Mouse (Mus musculus) forebrain, embryonic 14.5 days (tissue): ENCODE measurements at regions not wholly inside any gene's neighbourhood (a gene's known extent, or its start where the extent isn't known, plus 50 kb on each side); places are given as distances from the start of the nearest gene placed in this dataset.

Source experiments
- ATAC-seq: fragments of 200-750 bp; cut with Nextera tagmentation; 2 replicates; pipeline ENCODE4 v1.8.0; 2017; ENCODE audit warnings: mild to moderate bottlenecking, moderate library complexity
- DNase-seq: peaks from one replicate; pipeline ENCODE4 v3.0.0-alpha.2; 2015; ENCODE audit warnings: low spot score
- H3K27ac ChIP-seq: fragments of 300-500 bp; sonication (generic); 2 replicates; pipeline ENCODE4 v1.5.1; 2014; ENCODE audit warnings: low read depth, mild to moderate bottlenecking, control low read depth, low read length, moderate library complexity
- H3K27me3 ChIP-seq: fragments of 300-500 bp; sonication (generic); replicated peaks from 2 replicates; pipeline ENCODE4 v1.6.1; 2014; ENCODE audit warnings: low read length, control low read depth, mixed read lengths; ENCODE audit not compliant: control insufficient read depth, insufficient read depth
- H3K36me3 ChIP-seq: fragments of 300-500 bp; sonication (generic); 2 replicates; pipeline ENCODE4 v1.6.1; 2014; ENCODE audit warnings: low read length, control low read depth; ENCODE audit not compliant: control insufficient read depth, insufficient read depth
- H3K4me1 ChIP-seq: fragments of 300-500 bp; sonication (generic); 2 replicates; pipeline ENCODE4 v1.6.1; 2014; ENCODE audit warnings: antibody characterized with exemption, low read length, control low read depth; ENCODE audit not compliant: control insufficient read depth, insufficient read depth
- H3K4me2 ChIP-seq: fragments of 300-500 bp; sonication (generic); 2 replicates; pipeline ENCODE4 v1.6.1; 2014; ENCODE audit warnings: mild to moderate bottlenecking, control low read depth, low read length
- H3K4me3 ChIP-seq: fragments of 300-500 bp; sonication (generic); 2 replicates; pipeline ENCODE4 v1.5.1; 2014; ENCODE audit warnings: low read depth, low read length, control low read depth
- H3K9ac ChIP-seq: fragments of 300-500 bp; sonication (generic); 2 replicates; pipeline ENCODE4 v1.6.1; 2014; ENCODE audit warnings: mild to moderate bottlenecking, low read length, control low read depth, moderate library complexity
- H3K9me3 ChIP-seq: fragments of 300-500 bp; sonication (generic); replicated peaks from 2 replicates; pipeline ENCODE4 v1.6.1; 2016; ENCODE audit warnings: low read length, control low read depth, mixed read lengths; ENCODE audit not compliant: control insufficient read depth
- WGBS: fragments of 180-500 bp; shearing (Covaris S2); extraction: QIAGEN DNeasy Blood & Tissue Kit; methylation state at CpG from one replicate; pipeline ENCODE4 v1.1.7; 2014; 5-methylcytosine and 5-hydroxymethylcytosine counted together

- 68% methylated on average over 1 of the region's 1 CpGs for WGBS
- Histone ChIP-seq H3K4me3 (no peak overlapping the region), H3K27me3 (no peaks in the 10 kb centered on the region), H3K36me3 (no peaks in the 10 kb centered on the region), H3K27ac (no peak overlapping the region), H3K4me2 (no peak overlapping the region), H3K9me3 (no peaks in the 10 kb centered on the region), H3K9ac (no peak overlapping the region), H3K4me1 (no peaks in the 10 kb centered on the region)
- DNase-seq (no peak), ATAC-seq (no peak)
Measured at GRCm38 (mm10) chr6:93200886-93201285, 257.6 kb upstream of the Adamts9 start.

- no peak overlapping the region for H3K4me3 ChIP-seq
- no peak overlapping the region for H3K9ac ChIP-seq
- no peaks in the 10 kb centered on the region for H3K9me3 ChIP-seq
- no peak overlapping the region for H3K27ac ChIP-seq
- WGBS = 92% methylated on average over 6 of the region's 6 CpGs
- H3K36me3 ChIP-seq = no peaks in the 10 kb centered on the region
- no peaks in the 10 kb centered on the region for H3K4me1 ChIP-seq
- no peak overlapping the region for H3K4me2 ChIP-seq
- ATAC-seq (no peak), DNase-seq (no peak)
- H3K27me3 ChIP-seq = no peaks in the 10 kb centered on the region
Measured at GRCm38 (mm10) chr6:93194741-93195140, 251.4 kb upstream of the Adamts9 start.

- 49% methylated on average over 2 of the region's 2 CpGs for WGBS
- H3K27me3 ChIP-seq = no peaks in the 10 kb centered on the region
- DNase-seq (peak; percentile 15), ATAC-seq (no peak)
- no peaks in the 10 kb centered on the region for H3K36me3 ChIP-seq
- no peak overlapping the region for H3K27ac ChIP-seq
- no peak overlapping the region for H3K4me3 ChIP-seq
- H3K4me2 ChIP-seq = no peak overlapping the region
- H3K9ac ChIP-seq = no peak overlapping the region
- no peaks in the 10 kb centered on the region for H3K4me1 ChIP-seq
- H3K9me3 ChIP-seq = no peaks in the 10 kb centered on the region
Measured at GRCm38 (mm10) chr6:93192980-93193379, 249.7 kb upstream of the Adamts9 start.

- no peak overlapping the region for H3K4me2 ChIP-seq
- no peak for ATAC-seq
- no peak for DNase-seq
- H3K9me3 ChIP-seq = no peaks in the 10 kb centered on the region
- no peak overlapping the region for H3K9ac ChIP-seq
- no peaks in the 10 kb centered on the region for H3K27me3 ChIP-seq
- 87% methylated on average over 2 of the region's 2 CpGs for WGBS
- H3K36me3 ChIP-seq = no peaks in the 10 kb centered on the region
- H3K4me1 ChIP-seq = no peaks in the 10 kb centered on the region
- no peak overlapping the region for H3K4me3 ChIP-seq
- no peak overlapping the region for H3K27ac ChIP-seq
Measured at GRCm38 (mm10) chr6:93190986-93191385, 247.7 kb upstream of the Adamts9 start.

GRCm38 (mm10) chr6:93168526-93168925, 225.2 kb upstream of the Adamts9 start:
- Histone ChIP-seq H3K4me1 (no peaks in the 10 kb centered on the region), H3K9ac (no peak overlapping the region), H3K36me3 (no peaks in the 10 kb centered on the region), H3K9me3 (no peaks in the 10 kb centered on the region), H3K27me3 (no peaks in the 10 kb centered on the region), H3K4me2 (no peak overlapping the region), H3K4me3 (no peak overlapping the region), H3K27ac (no peak overlapping the region)
- ATAC-seq (no peak), DNase-seq (no peak)
- WGBS = 58% methylated on average over 5 of the region's 5 CpGs

- WGBS = 51% methylated on average over 7 of the region's 7 CpGs
- no peak for ATAC-seq
- no peak overlapping the region for H3K4me2 ChIP-seq
Measured at GRCm38 (mm10) chr6:93167281-93167680, 224.0 kb upstream of the Adamts9 start.

GRCm38 (mm10) chr6:93165942-93166341, 222.7 kb upstream of the Adamts9 start:
- DNase-seq = no peak
- 76% methylated on average over 4 of the region's 4 CpGs for WGBS
- no peak overlapping the region for H3K27ac ChIP-seq
- ATAC-seq = no peak
- no peak overlapping the region for H3K4me3 ChIP-seq
- no peak overlapping the region for H3K4me2 ChIP-seq
- H3K27me3 ChIP-seq = no peaks in the 10 kb centered on the region
- H3K9me3 ChIP-seq = no peaks in the 10 kb centered on the region
- H3K9ac ChIP-seq = no peak overlapping the region
- no peaks in the 10 kb centered on the region for H3K36me3 ChIP-seq
- no peaks in the 10 kb centered on the region for H3K4me1 ChIP-seq

More at GRCm38 (mm10) chr6:93167281-93167680, 224.0 kb upstream of the Adamts9 start:
- no peaks in the 10 kb centered on the region for H3K9me3 ChIP-seq
- H3K4me1 ChIP-seq = no peaks in the 10 kb centered on the region
- H3K27ac ChIP-seq = no peak overlapping the region
- H3K36me3 ChIP-seq = no peaks in the 10 kb centered on the region
- no peak overlapping the region for H3K9ac ChIP-seq
- H3K27me3 ChIP-seq = no peaks in the 10 kb centered on the region
- H3K4me3 ChIP-seq = no peak overlapping the region
- DNase-seq = no peak

- no peaks in the 10 kb centered on the region for H3K9me3 ChIP-seq
- ATAC-seq (no peak), DNase-seq (peak; percentile 26)
- H3K4me2 ChIP-seq = no peak overlapping the region
- no peak overlapping the region for H3K27ac ChIP-seq
- WGBS = 66% methylated on average over 5 of the region's 5 CpGs
- no peak overlapping the region for H3K9ac ChIP-seq
- H3K36me3 ChIP-seq = no peaks in the 10 kb centered on the region
- no peak overlapping the region for H3K4me3 ChIP-seq
- no peaks in the 10 kb centered on the region for H3K4me1 ChIP-seq
- no peaks in the 10 kb centered on the region for H3K27me3 ChIP-seq
Measured at GRCm38 (mm10) chr6:93152431-93153208, 209.3 kb upstream of the Adamts9 start.

- H3K4me3 ChIP-seq = no peak overlapping the region
- no peaks in the 10 kb centered on the region for H3K4me1 ChIP-seq
- no peaks in the 10 kb centered on the region for H3K9me3 ChIP-seq
- DNase-seq (no peak), ATAC-seq (no peak)
- no peaks in the 10 kb centered on the region for H3K27me3 ChIP-seq
- WGBS = 62% methylated on average over 2 of the region's 2 CpGs
- H3K27ac ChIP-seq = no peak overlapping the region
- H3K4me2 ChIP-seq = no peak overlapping the region
- H3K36me3 ChIP-seq = no peaks in the 10 kb centered on the region
- no peak overlapping the region for H3K9ac ChIP-seq
Measured at GRCm38 (mm10) chr6:93150531-93150930, 207.2 kb upstream of the Adamts9 start.
